Mouse (Mus musculus) retina, postnatal 1 day (tissue): ENCODE measurements at regions not wholly inside any gene's neighbourhood (a gene's known extent, or its start where the extent isn't known, plus 50 kb on each side); places are given as distances from the start of the nearest gene placed in this dataset.
A peak's percentile ranks its signal among the peaks of the same experiment; 100 is the strongest.
"Not testable (repeated sequence)": the region's sequence is repeated elsewhere in the genome, so short reads cannot be mapped to it uniquely, and the experiment has no call there.

Experiments used
- DNase-seq: peaks from one replicate; pipeline ENCODE4 v3.0.0-alpha.2; 2012

DNA sequence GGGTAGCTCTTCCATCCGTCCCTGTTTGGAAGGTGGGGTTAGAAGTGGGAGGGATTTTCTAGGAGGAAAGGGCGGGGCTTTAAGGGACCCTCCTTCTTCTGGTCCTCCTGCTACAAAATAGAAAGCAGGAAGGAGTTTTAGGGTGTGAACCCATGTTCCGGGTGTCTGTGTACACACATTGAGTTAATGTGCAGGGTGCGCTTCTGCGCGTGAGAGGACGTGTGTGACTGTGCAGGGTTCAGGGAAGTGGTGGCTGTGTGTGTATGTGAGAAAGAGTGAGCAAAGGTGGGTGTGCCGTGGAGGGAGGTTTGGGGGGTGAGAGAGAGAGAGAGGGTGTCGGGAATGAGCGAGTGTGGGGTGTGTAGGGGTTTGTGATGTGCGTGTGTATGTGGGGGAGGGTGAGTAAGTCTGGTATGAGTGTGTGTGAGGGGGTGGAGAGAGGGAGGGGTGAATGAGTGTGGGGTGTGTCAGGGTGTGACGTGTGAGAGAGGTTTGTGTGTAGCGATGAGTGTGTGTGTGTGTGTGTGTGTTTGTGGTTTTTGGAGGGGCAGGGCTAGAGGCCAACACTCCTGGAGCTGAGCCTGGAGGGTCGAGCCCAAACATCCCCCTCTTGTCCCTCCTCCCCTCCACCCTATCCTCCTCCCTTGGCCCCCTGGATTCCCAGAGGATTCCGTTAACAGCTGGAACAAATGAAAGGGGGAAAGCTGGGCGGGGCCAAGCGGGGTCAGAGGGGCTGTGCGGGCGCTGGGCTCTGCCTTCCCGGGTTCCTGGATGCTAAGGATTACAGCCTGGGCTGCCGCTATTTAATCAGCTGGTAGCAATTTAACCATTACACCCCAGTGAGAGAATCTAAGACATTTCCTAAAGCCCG, 95.3 kb upstream of the Med13l start:
- DNase-seq: peak; percentile 80

DNA sequence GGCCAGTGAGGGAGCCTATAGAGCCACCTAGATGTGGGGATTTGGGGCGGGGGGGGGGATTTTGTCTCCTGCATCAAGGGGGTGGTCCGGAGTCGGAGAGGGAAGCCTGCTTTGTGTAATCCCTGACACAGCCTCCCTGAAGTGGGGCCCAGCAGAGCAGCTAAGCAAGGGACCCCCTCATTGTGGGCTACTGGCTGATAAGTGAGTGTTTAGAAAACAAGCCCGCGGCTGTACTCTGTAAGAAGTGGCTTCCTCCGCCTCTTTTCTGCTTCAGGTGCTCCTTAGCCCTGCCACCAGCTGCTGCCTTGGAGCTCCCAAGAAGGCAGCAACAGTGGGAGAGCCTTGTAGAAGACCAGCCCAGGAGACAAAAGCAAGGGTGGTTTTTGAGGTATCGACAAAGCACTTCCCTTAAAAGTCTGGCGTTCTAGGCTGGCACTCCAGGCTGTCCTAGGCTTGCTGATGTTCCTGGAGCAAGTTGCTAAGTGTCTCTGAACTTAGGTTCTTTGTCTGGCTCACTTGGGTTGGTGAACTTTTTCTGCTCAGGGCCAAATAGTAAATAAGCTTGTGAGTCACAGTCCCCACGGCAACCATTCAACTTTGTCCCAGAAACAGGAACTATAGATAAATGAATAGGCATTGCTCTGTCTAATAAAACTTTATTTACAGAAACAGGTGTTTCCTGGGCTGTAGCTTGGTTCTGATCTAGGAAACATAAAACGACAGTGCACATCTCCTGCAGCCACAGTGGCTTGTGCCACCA, 94.3 kb upstream of the Med13l start:
- DNase-seq: no peak

DNA sequence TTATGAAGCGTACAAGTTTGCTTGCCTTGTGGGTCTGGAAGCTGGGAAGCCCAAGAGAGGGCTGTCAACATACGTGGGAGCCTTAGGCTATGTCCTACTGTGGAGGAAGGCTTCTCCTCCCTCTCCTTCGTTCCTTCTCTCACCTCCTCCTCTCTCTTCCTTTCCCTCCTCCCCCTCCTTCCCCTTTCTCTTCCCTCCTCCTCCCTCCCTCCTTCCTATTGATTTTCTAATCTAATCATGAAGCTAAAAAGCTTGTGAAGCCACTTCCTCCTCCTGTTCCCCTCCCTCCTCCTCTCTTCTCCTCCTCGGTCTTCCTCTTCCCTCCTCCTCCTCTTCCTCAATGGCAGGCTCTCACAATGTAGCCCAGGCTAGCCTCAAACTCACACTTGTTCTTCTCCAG, 91.7 kb upstream of the Med13l start:
- DNase-seq: no peak

DNA sequence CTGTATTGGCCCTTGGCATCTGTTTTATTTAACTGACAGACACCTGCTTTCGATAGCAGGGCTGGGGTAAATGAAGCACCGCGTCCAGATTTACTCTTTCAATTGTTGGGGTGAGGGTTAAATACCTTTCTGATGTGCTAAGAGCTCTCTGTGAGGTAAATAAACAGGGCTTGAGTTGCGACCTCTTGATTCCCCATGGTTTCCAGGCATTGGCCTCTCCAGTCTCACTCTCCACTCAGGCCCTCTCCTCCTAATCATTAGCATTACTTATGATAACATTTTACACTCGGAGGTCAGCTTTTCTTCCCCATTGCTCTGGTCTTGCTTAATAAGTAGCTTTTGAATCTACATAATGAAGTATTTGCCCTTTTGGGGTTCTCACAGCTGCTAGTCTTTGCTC, 88.9 kb upstream of the Med13l start:
- DNase-seq: no peak

DNA sequence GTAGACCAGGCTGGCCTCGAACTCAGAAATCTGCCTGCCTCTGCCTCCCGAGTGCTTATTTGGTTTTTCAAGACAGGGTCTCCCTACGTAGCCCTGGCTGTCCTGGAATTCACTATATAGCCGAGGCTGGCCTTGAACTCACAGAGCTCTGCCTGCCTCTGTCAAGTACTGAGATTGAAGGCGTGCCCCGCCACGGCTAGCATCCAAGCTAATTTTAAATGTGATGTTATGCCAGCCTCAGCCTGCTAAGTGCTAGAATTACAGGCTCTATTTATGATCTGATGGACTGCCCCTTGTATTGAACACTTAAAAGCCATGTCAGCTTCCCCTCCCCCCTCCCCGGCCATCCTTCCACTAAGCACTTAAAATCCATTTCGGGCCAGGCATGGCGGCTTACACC, 88.2 kb upstream of the Med13l start:
- DNase-seq: no peak

DNA sequence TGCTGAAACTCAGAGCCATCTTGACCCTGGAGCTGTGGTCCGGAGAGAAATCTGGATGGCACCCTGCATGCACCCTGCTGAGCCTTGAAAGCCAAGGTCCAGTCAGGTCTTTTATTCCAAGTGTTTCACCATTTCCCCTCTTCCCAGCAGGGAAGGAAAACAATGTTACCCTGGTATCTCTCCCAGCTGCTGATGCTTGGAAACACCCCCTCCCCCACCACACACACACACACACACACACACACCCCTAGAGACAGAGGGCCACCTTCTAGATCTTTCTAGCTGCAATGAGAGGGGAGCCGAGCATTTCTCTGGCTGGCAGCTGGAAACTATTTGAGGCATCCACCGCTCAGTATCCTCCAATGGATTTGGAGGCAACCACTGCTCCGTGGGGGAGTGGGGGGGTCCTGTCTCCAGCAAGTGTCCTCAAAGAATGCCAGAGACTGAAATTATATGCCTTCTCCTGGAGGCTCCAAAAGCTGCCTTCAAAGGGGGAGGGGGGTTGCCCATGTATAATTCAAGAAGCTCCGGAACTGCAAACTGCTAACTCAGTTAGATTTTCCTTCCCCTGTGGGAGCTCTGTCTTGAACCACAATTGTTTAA, 87.2 kb upstream of the Med13l start:
- DNase-seq: no peak

DNA sequence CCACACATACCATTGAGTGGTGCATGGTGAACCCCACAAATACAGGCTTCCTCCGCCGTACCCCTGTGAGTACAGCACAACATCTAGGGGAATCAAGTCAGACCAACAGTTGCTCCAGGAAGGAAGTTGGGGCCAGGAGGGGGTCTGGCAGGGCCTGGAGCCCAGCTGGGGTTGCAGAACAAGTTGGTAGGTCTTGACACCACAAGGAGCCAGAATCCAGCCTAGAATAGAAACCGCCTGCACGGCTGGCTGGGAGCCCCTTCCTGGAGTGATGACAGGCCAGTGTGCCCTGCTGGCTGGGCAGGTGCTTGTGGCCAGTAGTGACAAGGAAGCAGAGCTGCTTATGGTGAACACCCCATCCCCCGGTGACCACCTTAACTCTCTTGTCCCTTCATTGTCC, 83.9 kb upstream of the Med13l start:
- no peak for DNase-seq

DNA sequence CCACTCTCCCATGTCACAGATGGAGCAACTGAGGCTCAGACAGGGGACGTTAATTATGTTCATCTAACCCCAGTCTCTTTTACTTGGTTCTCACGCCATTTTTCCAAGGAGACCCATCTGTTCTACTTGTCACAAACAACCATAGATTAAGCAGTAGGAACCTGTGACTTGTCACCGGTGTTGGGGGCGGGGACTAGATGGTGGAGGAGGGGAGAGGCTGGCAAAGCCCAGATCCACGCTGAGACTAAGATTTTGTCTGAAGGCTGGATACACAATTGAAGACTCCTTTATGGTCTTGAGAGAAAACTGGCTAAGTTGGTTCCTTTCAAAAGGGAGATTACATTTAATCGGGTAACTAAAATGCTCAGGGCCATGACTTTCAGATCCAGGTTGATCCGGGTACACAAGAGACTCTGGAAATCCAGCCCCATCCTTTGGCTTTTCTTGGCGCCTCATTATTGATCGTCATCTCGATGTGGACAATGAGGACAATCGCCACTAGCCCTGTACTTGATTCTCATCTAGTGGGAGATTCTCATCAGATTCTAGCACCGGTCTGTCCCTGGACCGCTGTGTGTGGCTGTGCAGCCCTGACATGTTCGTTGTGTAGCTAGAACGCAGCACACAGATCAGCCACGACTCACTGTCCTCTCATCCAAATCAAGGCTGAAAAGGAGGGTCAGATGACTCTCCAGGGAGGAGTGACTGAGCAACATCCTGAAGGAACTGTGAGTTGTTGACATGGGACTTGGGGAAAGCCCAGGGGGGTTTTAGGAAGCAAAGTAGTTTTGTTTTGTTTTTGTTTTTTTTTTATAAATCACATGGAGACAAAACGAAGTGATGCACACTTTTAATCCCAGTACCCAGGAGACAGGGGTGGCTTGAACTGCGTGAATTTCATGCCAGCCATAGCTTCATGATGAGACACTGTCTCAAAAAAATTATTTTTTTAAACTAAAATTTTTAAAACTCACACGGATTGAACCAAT, 83.1 kb upstream of the Med13l start:
- DNase-seq: no peak

DNA sequence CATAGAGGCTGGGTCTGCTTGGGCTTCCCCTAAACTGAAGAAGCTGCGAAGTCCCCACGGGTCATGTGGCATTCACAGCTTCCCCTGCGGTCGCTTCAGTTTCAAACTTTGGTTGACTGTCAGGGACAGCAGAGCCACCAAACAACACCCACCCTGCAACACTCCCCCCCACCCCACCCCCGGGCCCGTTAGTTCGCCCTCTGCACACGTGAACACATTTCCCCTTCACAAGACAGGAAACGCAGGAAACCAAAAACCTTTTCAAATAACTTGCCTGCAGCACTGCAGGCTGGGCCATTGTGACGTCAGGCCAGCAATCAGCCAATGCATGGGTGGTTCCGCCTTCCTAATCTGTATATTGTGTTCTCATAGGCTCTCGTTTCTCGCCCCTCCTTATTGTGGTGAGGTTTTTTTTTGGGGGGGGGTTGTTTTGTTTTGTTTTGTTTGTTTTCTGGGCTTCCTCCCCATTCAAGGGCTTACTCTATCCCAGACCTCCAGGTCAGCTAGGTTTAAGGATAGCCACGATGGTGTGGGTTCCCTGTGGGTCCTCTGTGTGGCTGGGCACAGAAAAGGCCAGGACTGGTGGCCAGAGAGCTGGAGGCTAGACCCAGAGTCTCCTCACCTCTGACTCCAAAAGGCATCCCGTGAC, 82.2 kb upstream of the Med13l start:
- DNase-seq: peak; percentile 89

DNA sequence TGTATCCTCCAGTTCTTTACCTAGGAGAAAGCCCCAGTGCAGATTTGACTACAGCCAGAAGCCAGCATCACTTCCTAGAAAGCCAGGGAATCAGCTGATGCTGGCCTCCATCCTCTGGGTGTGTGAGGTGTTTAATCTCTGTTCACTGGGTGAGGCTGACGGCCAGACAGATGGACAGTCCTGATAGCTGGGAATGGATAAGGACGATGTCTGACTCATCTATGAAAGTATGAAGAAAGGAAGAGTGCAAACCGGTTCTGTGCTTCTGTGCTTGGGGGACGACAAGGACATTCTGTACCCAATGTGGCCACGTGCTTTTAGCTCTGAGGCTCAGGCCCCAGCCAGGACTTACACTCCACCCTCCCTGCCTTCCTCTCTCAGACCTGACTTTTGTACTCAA, 80.5 kb upstream of the Med13l start:
- DNase-seq: no peak

DNA sequence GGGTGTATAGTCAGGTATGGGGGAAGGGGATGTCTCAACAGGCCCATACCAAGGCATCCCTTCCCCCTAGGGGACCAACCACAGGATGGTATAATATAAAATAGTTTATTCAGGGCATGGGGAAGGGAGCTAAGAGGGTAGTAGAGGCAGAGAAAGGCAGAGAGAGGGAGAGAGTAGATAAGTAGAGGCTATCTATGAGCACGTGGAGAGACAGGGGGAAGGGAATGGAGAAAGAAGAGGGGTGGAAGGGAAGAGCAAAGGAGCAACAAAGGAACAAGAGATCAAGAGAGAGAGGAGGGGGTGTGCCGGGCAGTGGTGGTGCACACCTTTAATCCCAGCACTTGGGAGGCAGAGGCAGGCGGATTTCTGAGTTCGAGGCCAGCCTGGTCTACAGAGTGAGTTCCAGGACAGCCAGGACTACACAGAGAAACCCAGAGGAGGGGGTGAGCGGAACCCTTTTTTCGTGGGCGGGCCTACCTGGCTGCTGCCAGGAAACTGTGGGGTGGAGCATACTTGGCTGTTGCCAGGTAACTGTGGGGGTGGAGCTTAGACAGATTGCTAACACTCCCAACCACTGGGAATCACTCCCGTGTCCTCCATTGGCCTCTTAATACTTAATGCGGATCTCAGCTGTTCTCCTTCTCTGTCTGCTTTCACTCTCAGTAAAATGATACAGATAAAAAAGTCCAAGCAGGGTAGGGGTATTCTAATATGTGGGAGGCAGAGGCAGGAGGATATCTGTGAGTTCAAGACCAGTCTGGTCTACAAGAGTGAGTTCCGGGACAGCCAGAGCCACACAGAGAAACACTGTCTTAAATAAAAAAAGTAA, 79.3 kb upstream of the Med13l start:
- DNase-seq: no peak

DNA sequence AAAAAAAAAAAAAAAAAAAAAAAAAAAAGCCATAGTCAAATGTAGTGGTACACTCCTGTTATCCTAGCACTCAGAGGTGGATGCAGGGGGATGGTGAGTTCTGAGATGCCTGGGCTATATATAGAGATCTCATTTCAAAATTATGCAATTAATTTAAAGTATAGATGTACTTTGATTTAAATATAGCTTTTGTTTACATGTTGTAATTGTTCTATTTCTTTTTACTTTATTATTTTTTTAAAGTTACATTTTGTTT, 78.8 kb upstream of the Med13l start:
- no peak for DNase-seq

DNA sequence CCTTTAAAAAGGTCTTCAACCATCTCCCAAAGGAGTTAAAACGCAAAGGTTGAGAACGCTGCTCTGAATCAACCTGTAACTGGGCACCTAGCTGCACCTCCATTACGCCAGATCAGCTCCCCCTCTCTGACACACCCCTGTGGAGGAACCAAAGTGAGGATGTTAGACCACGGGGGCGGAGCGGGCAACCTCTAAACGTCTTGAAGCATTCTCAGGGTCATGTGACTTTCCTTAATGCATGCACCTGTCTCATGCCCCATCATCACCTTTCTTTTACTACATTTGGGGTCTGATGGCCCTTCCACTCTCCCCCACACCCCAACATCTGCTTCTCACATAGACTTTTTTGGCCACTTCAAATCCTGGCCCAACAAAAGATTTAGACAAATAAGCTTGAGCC, 77.9 kb upstream of the Med13l start:
- no peak for DNase-seq

DNA sequence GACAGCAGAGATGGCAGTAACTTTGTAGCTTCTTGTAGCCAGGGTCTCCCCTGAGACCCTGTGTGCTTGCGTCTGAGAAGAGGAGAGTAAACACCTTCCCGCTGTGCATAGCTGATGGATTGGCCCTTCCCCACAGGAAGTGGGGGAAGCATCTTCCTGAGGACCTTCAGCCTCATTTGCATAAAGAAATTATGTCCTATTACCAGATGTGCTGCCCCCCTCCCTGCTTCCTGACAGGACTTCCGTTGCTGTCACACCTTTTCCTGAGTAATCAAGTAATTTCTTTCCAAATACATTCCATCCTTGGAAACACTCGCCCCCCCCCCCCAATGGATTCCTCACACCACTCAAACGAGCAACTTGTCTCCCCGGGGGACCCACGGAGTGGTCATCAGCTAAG, 77.5 kb upstream of the Med13l start:
- no peak for DNase-seq

DNA sequence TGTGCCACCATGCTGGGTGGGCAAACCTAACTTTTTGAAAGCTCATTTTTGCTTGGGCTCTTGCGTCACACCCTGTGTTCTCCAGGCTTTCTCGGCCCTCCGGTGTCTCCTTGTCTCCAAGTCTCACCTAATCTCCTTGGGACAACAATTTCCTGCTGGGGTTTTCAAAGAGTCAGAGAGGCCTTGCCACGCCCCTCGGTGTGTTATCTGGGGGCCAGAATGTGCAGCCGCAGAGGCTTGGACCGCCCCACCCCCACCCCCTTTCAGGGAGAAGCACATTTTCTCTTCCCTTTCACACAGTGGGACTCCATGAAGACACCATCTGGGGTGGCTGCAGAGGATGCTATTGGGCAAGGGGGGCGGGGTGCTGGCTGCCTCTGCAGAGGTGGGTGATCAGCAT, 76.9 kb upstream of the Med13l start:
- no peak for DNase-seq

DNA sequence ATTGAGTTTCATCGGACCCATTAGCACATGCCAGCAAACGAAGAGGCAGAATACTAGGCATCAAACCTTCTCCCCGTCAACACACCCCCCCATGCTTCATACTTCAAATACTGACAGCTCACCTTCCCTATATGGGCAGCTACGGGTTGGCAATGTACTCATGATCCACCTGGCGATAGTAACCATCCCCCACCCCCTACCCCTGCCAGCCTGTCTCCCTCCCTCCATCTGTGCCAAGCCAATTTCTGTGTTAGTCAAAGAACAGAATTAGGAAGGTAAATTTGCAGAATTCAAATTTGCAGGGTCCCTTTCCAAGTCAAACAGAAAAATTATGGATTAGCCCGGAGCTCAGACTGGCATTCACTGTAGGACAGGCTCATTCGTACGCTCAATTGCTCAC, 75.3 kb upstream of the Med13l start:
- no peak for DNase-seq

DNA sequence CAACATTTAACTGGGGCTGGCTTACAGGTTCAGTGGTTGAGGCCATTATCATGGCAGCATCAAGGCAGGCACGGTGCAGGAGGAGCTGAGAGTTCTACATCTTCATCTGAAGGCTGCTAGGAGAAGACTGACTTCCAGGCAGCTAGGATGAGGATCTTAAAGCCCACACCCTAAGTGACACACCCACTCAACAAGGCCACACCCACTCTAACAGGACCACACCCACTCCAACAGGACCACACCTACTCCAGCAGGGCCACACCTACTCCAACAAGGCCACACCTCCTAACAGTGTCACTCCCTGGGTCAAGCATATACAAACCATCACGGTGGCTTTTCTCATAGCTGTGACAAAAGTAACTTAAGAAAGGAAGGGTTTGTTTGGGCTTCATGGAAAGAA, 68.0 kb upstream of the Med13l start:
- DNase-seq: not testable (repeated sequence)

DNA sequence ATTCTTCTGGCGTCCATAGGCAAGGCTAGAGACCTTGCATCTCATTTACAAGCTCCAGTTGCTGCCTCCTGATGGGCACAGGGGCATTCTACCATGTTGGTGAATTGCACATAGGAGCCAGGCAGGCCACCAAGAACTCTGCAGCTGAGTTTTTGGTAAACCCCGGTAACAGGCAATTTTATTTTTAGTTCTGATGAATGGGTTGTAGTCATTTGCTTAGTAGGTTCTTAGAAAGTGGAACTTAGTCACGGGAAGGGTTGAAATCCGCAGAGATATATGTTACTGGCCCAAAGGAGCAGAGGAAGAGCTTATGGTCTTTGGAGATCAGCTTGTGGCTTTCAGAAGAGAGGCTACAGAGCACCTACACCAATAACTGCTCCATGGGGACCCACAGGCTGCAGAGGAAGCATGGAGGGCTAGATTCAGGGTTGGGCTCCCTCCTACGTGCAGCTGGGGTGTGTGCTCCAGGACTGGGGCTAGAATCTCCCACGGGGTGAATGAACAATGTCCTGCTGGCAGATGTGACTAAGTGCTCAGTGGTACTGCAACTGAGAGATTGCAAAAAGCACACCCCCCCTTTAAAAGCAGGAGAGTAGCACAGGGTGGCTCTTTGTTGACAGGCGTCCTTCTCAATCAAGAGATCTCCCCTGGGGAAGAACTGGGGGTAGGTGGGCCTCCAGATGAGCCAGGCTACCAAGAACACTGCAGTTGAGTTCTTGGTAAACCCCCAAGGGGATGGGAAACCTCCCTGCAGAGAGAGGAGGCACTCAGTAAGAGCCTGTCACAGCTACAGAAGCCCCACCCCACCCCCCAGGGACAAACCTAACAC, 65.6 kb upstream of the Med13l start:
- DNase-seq: no peak

DNA sequence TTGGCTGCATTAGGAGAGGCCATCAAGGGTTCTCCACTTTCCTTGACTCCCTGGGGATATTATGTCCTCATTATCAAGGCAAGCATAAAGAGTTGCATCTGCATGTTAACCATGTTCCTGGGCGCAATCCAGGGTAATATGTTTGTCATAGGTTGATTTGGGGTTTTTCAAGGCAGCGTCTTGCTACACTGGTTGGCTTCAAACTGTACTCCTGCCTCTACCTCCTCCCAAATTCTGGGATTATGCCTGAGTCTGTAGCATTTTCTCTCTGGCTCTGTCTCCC, 65.1 kb upstream of the Med13l start:
- peak; percentile 46 for DNase-seq

DNA sequence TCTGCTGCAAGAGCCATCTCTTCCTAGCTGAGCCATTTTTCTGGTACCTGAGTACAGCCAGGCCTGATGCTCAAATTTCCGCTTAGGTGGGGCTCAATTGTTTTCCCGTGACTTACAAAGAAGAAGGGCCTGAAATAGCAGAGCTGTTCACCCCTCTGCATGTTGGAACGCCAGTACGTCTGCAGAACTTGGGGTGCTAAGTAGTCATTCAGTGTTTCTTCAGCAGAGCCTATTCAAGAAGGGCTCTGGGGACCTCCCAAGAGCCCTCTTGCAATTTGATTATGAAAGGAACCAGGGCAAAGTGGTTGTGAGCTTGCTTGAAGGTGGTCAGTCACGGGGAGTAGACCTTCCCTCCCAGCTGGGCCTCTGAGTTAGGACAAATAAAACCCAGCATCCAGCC, 58.9 kb upstream of the Med13l start:
- DNase-seq: no peak

DNA sequence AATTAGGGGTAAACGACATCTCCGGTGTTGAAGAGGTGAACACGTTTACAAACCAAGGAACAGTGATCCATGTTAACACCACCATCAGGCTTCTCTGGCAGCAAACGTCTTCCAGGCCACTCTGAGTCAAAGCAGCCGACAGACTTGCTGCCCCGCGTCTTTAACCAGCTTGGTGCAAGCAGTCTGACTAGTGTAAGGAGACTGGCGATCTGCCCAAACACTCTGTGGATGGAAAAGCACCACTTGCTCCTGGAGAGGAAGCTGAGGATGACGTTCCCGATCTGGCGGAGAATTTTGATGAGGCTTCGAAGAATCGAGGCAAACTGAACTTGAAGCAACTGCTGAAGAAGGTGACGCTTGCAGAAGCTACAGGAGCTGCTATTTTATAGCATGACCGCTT, 57.5 kb upstream of the Med13l start:
- DNase-seq: no peak
